Mouse (Mus musculus): ENCODE measurements around the gene Hs3st3a1.

Hs3st3a1 gene

DNA sequence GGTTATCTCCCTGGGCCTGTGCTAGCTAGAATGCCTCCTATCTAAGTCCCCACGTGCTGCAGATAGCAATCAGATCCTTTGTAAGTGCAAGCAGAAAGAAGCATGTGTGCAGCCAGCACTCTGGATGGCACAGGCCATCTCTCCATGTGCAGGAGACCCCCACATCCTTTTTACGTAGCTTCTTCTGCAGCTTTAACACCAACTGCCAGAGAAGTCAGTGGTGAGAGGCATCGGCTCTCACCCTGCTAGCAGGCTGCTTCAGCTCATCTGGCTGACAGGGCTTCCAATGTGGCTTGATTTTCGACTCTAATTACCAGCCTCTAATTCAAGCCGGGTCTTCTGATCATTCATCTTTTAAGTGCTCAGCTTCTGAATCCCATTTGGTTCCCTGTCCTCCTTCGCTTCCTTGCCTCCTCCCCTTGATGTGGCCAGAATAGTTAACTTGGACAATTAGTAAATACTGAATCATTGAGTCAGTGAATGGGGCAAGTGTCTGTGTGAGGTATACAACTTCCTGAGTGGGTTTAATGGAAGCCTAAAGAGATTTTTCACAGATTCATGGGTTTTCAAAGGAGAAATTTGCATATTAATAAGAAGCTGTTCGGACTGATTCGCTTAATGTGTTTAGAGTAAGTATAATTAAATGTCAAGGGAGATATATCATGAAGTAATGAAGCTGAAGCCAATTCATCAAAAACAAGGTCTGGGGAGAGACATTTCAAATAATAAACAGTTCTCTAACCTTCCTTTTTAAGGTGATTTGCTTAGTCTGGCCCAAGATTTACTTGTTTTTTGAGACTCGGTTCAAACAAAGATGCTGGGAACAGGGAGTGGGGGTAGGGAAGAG, 54.7 kb downstream of the Hs3st3a1 start:
- DNase-seq (ENCODE audit: low read depth, low spot score) = no peak

DNA sequence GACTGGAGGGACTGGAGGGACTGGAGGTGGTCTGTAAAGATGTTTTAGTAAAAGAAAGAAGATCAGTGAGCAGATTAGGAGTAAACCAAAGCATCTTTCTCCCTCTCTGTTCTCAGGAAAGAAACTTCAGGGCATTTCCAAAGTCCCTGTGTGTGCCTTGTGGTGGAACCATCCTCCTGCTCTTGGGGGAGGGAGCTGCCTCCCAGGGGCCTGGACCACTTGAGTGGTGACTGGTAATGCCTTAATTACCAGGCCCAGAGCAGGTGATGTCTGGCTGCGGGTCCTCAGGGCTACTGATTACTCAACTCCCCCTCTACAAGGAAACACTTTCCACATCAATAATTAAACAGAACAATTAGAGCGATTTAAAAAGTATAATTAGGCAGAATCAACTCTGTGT, 59.3 kb downstream of the Hs3st3a1 start:
- DNase-seq (ENCODE audit: low read depth, low spot score) = no peak

DNA sequence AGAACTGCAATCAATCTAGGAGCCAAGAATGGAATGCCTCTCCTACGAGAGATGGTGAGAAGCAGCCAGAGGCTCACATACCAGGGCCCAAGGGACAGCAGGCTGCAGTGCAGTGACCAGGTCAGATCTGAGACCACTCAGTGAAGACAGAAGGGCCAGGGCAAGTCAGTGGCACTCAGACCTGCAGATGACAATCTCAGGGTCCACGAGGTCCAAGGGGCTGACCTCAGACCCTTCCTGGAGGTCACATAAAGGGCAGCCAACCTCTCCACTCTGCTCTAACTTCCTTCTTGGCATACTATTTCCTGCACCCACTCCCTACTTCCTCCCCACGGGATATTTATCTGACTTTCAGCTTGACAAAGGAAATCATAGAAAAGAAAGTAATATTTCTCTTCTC, 60.8 kb downstream of the Hs3st3a1 start:
- no peak for DNase-seq (ENCODE audit: low read depth, low spot score)

GRCm38 (mm10) chr11:64496677-64497076, 61.5 kb downstream of the Hs3st3a1 start:
- DNase-seq (ENCODE audit: low read depth, low spot score) = no peak

DNA sequence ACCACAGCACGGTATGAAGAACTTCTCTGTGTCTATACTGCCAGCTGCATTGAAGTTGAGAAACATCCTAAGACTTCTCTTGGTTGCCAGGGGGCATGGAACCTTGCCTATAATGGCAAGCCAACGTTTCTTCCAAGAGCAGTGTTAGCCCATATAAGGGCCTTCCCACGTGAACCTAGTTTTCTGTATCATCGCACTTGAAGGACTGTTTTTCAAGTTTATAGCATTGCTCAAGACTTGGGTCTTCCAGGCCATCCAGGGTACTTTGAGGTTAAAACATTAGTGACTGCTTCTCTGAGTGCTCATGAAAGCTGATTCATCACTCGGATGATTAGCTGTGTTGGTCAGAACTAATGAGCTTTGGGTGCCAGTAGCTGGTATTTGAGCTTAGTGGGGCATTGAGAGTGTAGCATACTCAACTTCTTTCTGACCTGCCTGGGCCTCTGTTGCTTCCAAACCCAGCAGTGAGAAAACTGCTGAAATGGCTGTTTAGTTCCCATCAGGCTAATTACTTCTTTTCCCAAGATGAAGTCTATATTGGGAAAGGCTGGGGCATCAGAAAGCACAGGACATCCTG, 65.5 kb downstream of the Hs3st3a1 start:
- no peak for DNase-seq (ENCODE audit: low read depth, low spot score)

GRCm38 (mm10) chr11:64503040-64503439, 67.9 kb downstream of the Hs3st3a1 start:
- no peak for DNase-seq (ENCODE audit: low read depth, low spot score)

- no peak for DNase-seq (ENCODE audit: low read depth, low spot score)
These were observed 70.8 kb downstream of the Hs3st3a1 start for GRCm38 (mm10) chr11:64505924-64506323.

- no peak for DNase-seq (ENCODE audit: low read depth, low spot score)
These were observed 71.9 kb downstream of the Hs3st3a1 start for GRCm38 (mm10) chr11:64507024-64507423.

DNA sequence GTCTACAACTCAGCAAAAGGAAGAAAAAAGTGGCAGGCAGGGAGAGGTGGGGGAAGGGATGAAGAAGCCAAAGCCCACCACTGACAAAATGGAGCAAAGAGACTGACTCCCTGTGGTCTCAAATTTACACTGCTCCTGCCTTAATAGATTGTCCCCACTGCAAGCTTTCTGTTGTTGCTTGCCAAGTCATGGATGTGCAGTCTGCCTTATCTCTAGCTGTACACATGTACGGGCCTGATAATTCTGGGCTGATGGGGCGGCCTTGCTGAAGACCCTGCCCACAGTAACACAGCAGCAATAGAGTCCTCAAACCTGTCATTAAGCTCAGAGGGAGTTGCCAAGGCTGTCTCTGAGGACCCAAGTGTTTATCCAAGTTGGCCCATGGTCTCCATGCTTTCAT, 74.0 kb downstream of the Hs3st3a1 start:
- DNase-seq (ENCODE audit: low read depth, low spot score) = no peak

DNA sequence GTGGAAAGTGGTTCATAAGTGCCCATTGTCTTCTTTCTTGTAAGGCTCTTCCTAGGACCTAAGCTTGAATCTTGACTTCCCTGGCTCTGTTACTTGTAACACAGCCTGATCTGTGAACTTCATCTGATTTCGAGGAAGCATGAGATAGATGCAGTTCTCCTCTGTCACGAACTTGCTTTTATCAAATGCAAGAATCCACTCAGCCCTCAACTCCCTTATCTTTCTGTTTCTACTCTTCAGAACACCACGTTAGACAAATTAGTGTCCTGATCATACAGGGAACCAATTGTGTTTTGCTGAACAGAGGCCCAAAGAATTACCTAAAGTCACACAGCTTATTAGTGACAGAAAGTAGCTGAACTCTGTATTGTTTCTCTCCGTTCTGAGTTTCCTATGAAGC, 77.2 kb downstream of the Hs3st3a1 start:
- no peak for DNase-seq (ENCODE audit: low read depth, low spot score)

- no peak for DNase-seq (ENCODE audit: low read depth, low spot score)
These were observed 78.3 kb downstream of the Hs3st3a1 start for GRCm38 (mm10) chr11:64513419-64513818.

DNA sequence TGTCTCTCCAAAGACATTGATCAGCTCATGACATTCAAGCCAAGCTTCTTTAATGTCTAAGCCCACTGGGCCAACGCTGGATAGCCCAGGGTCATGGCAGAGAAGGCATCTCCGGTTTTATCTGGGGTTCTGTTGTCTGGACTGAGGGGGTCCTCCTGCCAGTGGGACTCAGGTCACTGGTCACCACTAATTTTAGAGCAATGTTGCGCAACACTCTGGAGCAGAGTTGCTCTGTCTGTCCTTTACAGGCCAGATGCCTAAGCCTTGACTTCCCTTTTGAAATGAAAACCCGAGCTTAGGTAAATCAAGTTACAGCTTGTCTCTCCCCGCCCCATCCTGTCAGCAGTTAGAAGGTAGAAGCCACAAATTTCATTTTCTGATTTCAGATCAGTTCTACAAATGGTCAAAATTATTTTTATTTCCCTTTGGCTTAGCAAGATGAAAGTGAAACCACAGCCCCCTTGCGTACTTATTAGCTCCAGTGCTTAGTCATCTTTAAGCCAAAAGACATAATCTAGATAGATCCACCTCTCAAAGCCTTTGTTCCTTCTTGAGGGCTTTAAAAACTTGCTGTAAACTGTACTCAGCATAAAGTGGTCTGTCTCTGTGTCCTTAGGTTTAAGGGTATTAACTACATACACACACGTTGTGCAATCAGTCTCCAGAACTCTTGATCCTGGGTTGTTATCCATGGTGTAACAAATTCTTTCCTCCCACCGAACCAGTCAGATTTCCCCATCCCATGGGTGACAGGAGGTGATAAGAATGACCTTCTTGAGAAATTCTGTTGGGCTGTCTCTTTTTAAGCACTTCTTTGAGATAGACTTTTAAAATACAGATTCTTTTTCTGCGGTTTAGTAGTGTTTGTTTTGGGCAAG, 81.8 kb downstream of the Hs3st3a1 start:
- no peak for DNase-seq (ENCODE audit: low read depth, low spot score)

GRCm38 (mm10) chr11:64518146-64518841, 83.2 kb downstream of the Hs3st3a1 start:
- peak; percentile 30 for DNase-seq (ENCODE audit: low read depth, low spot score)

GRCm38 (mm10) chr11:64523993-64524570, 89.0 kb downstream of the Hs3st3a1 start:
- no peak for DNase-seq (ENCODE audit: low read depth, low spot score)

GRCm38 (mm10) chr11:64537230-64537629, 102.1 kb downstream of the Hs3st3a1 start:
- DNase-seq (ENCODE audit: low read depth, low spot score) = no peak

DNA sequence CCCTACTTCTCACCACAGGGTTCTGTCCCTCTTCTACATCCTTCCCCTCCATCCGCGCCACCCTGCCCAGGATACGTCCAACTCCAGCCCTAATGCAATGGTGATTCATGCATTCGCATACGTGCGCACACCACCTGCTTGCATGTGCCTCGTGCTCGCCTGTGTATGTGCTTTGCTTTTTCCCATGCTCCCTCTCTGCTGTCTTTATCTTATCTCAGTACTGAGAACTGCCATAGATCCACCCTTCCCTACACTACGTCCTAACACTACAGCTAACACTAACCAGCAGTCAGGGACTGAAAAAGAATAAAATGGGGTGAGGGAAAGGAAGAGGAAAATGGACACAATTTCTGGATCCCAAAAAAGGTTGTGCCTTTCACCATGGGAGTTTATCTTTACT, 106.7 kb downstream of the Hs3st3a1 start:
- DNase-seq (ENCODE audit: low read depth, low spot score) = no peak

GRCm38 (mm10) chr11:64542335-64542734, 107.2 kb downstream of the Hs3st3a1 start:
- DNase-seq (ENCODE audit: low read depth, low spot score) = no peak

GRCm38 (mm10) chr11:64543181-64543641, 108.1 kb downstream of the Hs3st3a1 start:
- DNase-seq (ENCODE audit: low read depth, low spot score) = no peak

DNA sequence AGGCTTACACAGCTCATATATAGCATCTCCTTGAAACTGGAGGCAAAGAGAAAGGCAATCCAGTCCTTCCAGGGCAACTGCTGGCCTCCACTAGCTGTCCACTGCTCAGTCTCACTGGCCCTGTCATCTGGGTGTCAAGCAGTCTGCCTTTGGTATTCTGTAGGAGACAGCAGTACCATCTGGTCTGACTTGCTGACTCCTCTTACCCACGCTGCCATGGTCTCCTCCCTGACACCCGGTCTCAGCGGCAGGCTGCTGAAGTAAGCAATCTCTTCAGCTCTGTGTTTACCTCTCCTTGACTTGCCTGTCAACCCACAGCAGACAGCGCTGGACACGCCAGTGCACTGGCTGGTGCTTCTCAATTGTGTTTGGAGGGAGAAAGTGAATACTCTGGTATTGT, 109.1 kb downstream of the Hs3st3a1 start:
- no peak for DNase-seq (ENCODE audit: low read depth, low spot score)

DNA sequence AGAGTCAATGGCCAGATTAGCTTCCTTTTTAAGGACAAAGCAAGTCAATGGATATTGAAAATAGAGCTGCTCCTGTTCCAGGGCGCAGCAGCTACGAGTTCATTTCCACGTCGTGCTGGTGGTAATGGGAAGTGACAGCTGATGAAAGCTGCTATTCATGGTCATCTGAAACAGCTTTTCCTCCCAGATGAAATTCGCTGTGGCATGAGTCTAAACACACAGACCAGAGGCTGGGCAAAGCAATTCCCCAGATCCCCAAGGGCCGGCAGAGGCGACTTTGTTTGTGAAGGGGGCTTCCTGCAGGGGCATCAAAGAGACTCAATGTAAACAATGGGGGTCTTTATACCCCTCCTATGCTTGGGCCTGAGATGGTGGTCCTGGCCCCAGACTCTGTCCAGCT, 114.2 kb downstream of the Hs3st3a1 start:
- no peak for DNase-seq (ENCODE audit: low read depth, low spot score)

DNA sequence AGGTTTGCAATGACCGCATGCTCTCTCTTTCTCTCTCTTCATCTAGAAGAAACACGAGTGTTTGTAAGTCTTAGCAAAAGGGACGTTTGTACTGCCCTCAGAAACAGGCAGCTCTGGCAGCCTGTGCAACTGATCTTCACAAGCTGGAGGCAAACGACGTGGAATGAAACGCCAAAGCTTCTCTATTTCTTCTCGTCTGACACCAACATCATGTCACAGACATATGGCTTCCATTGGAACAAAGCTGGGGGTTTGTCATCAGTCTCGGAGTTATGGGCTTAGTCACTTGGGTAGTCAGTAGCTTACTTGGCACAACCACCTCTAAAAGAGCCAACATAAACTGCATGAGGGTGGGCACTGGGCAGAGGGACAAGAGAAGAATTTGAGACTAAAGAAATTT, 114.8 kb downstream of the Hs3st3a1 start:
- DNase-seq (ENCODE audit: low read depth, low spot score) = peak; percentile 26

Measured in brain, embryonic 18.5 days (tissue).